Mouse (Mus musculus): Measurements from ENCODE around the gene Grcc10. TPM values are rescaled to one million over a fixed set of nuclear protein-coding genes. Genes with fewer than 3 reads are reported as not detected.
A peak's percentile ranks its signal among the peaks of the same experiment; 100 is the strongest.

The Grcc10 gene
- polyA plus RNA-seq, 1 experiment from 2014 or later = 80.2 TPM

DNA sequence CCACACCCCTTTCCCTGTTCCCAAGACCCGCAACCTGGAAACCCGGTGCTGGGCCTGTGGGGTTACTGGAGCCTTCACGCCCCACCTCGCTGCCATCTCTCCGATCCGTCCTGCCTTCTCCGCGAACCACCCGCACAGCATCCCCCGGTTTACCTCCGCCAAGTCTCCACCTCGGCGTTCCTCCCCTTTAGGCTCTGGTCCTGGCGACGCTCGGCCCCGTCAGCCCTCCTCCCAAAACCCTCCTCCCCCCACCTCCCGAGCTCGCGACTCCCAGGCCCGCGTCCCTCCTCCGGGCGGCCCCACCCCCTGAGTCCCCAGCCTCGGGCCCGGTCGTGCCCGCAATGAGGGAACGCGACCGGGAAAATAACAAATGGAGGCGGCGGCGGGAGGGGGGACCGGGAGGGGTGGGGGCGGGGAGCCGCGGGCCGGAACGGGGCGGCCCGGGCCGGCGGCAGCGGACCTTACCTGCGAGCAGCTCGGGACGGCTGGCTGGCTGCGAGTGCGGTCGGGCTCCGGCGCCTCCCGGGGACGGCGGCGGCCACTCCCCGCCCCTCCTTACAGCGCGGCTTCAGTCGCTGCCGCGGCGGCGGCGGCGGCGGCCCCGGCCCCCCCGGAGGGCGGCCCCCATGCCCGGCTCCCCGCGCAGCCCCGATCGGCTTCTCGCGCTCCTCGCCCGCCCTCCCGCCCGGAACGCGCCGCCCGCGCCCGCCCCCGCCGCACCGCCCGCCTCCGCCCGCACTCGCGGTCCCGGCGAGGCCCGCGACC lies 14.8 kb upstream of the Grcc10 start, which contains the start of the genes Gm45234 and Atn1:
Gene Gm45234, minus strand, starts transcription at position 191 of the 765 bp plus-strand sequence.
Gene Atn1, minus strand, starts transcription at position 694 of the 765 bp plus-strand sequence.
- Histone ChIP-seq H3K4me2 (peak within 1 kb of the TSS; percentile 81), H3K36me3 (no peaks in the 10 kb centered on the region), H3K4me1 (replicated peaks) (peaks cover 41% of the 10 kb centered on the region), H3K9ac (peak within 1 kb of the TSS; percentile 74), H3K9me3 (replicated peaks) (no peaks in the 10 kb centered on the region), H3K27me3 (peaks cover 86% of the 10 kb centered on the region), H3K4me3 (replicated peaks) (peak within 1 kb of the TSS; percentile 67), H3K27ac (peak within 1 kb of the TSS; percentile 73)
- WGBS (ENCODE audit: insufficient replicate concordance) = under 1% methylated on average over 69 of the region's 100 CpGs
- ATAC-seq (ENCODE audit: low read depth) (peak; percentile 57), DNase-seq (no peak)

DNA sequence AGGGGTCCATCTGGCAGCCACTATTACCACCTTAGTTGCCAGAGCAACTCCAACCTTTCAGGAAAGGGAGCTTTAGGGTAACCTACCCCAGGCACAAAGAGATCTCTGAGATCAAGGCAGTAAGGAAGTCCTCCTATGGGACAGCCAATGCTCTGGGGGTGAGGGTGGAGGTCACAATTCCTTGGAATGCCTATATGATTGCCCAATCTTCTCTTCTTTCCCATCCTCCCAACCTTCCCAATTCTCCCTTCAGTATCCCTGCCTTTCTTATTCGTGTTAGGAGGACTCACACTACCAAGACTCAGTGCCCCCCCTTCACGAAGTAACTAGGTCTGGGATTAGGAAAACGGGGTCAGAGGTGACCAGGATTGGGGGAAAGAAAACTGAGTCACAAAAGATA lies 14.1 kb upstream of the Grcc10 start:
- no peak for ATAC-seq (ENCODE audit: low read depth)
- Histone ChIP-seq H3K9me3 (replicated peaks) (no peaks in the 10 kb centered on the region), H3K4me2 (peak overlapping the region; percentile 81), H3K27me3 (peaks cover 79% of the 10 kb centered on the region), H3K27ac (no peak overlapping the region), H3K4me3 (replicated peaks) (peak overlapping the region; percentile 67), H3K9ac (peak overlapping the region; percentile 74), H3K4me1 (replicated peaks) (peaks cover 41% of the 10 kb centered on the region), H3K36me3 (no peaks in the 10 kb centered on the region)
- DNase-seq = no peak
- WGBS (ENCODE audit: insufficient replicate concordance) = 17% methylated on average over 3 of the region's 3 CpGs

DNA sequence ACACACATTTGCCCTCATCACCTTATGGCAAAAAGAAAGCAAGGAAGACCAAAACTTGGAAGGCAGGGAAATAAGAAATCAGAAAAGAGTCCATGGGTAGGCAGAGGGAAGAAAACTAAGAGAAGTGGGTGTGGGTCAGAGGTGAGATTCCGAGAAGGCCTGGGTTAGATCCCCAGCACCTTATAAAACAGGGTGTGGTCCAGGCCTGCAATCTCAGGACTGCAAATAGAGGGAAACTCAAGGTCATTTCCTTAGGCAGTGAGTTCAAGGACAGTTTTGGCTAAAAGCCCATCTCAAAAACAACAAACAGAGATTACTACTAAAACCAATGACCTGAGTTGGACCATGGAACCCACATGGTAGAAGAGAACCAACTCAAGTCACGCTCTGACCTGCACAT lies 12.7 kb upstream of the Grcc10 start:
- H3K4me1 ChIP-seq (replicated peaks) = peaks cover 37% of the 10 kb centered on the region
- ATAC-seq (ENCODE audit: low read depth) = no peak
- H3K27ac ChIP-seq = no peak overlapping the region
- peaks cover 65% of the 10 kb centered on the region for H3K27me3 ChIP-seq
- H3K4me2 ChIP-seq = no peak overlapping the region
- H3K9me3 ChIP-seq (replicated peaks) = no peaks in the 10 kb centered on the region
- 65% methylated on average over 2 of the region's 2 CpGs for WGBS (ENCODE audit: insufficient replicate concordance)
- H3K4me3 ChIP-seq (replicated peaks) = no peak overlapping the region
- H3K36me3 ChIP-seq = no peaks in the 10 kb centered on the region
- no peak overlapping the region for H3K9ac ChIP-seq
- no peak for DNase-seq

DNA sequence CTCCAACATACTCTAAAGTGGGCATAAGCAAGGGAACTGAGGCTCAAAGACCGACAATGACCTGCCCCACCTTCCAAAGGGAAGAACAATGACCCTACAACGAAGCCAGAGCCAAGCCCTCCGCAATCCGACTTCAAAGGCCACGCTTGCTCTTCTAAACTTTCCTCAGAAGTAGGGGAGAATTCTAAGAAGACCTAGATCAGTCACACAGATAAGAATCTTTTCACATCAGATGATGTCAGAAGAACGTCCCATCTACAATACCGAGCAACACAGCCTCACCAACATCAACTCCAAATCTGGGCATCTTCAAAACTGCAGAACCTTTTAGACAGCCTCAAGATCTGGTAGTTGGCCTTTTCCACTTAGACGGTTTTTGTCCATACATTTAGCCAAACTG lies 9.2 kb upstream of the Grcc10 start:
- ATAC-seq (ENCODE audit: low read depth) (no peak), DNase-seq (no peak)
- Histone ChIP-seq H3K4me2 (no peak overlapping the region), H3K4me1 (replicated peaks) (peaks cover 29% of the 10 kb centered on the region), H3K27ac (no peak overlapping the region), H3K9ac (no peak overlapping the region), H3K27me3 (peaks cover 30% of the 10 kb centered on the region), H3K4me3 (replicated peaks) (no peak overlapping the region), H3K9me3 (replicated peaks) (no peaks in the 10 kb centered on the region), H3K36me3 (peaks cover 10% of the 10 kb centered on the region; the same call in 1 of the 2 replicates)
- 67% methylated on average over 8 of the region's 8 CpGs for WGBS (ENCODE audit: insufficient replicate concordance)

GRCm38 (mm10) chr6:124746654-124747632 lies 5.8 kb upstream of the Grcc10 start:
- H3K36me3 ChIP-seq = peaks cover 16% of the 10 kb centered on the region
- DNase-seq (no peak), ATAC-seq (ENCODE audit: low read depth) (no peak)
- H3K4me3 ChIP-seq (replicated peaks) = peak overlapping the region; percentile 71
- WGBS (ENCODE audit: insufficient replicate concordance) = 79% methylated on average over 7 of the region's 7 CpGs
- H3K9ac ChIP-seq = peak overlapping the region; percentile 91
- H3K27me3 ChIP-seq = no peaks in the 10 kb centered on the region
- H3K9me3 ChIP-seq (replicated peaks) = no peaks in the 10 kb centered on the region
- no peak overlapping the region for H3K27ac ChIP-seq
- peak overlapping the region; percentile 100 for H3K4me2 ChIP-seq
- H3K4me1 ChIP-seq (replicated peaks) = peaks cover 28% of the 10 kb centered on the region

DNA sequence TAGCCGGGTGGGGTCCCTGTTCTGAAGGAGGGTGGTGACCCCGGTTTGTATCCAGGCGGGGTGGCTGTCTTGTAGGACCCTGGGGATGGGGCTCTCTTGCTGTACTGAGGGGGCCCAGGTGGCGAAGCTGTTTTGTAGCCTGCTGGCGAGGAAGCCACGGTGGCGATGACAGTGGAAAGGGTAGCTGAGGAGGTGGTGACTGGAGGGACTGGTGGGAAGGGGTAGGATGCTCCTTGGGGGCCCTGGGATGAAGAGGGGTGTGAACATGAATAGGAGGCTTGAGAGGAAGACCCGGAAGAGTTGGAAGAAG lies 5.1 kb upstream of the Grcc10 start:
- DNase-seq = no peak
- Histone ChIP-seq H3K36me3 (peaks cover 16% of the 10 kb centered on the region), H3K9ac (peak overlapping the region; percentile 91), H3K27me3 (no peaks in the 10 kb centered on the region), H3K4me3 (replicated peaks) (peak overlapping the region; percentile 71), H3K4me1 (replicated peaks) (peaks cover 30% of the 10 kb centered on the region), H3K27ac (peak overlapping the region; percentile 86), H3K9me3 (replicated peaks) (no peaks in the 10 kb centered on the region), H3K4me2 (peak overlapping the region; percentile 100)
- 28% methylated on average over 8 of the region's 8 CpGs for WGBS (ENCODE audit: insufficient replicate concordance)
- no peak for ATAC-seq (ENCODE audit: low read depth)

DNA sequence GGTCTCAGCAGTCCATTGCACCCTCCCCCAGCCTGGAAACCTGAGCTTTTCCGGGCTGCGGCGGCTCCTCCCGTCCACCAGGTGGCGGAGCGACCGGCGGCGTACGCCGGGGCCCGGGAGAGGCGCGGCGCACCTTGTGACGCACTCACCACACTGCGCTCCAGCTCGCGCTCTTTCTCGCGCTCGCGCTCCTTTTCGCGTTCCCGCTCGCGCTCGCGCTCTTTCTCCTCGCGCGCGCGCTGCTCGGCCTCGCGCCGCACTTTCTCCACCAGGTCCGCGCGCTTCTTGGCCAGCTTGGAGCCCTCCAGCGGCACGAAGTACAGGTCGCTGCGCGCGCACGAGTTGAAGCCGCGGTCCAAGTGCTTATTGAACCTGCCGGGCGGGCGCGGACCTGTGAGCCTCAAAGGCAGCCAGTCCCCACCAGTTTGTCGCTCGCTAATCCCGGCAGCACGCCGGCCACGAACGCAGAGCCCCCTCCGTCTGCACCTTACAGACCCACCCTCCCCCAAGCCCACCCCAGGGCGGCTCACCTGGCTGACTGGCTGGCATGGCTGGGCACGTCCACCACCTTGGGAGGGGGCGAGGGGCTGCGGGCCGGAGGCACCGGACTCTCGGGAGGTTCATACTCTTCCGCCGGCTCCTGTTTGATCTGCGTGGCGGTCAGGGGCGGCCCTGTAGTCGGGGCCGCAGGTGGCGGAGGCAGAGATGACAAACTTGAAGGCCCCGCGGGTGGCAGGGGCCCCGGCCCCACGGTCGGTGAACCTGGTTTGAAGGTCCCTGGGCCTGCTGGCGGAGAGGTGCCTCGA lies 4.5 kb upstream of the Grcc10 start:
- no peaks in the 10 kb centered on the region for H3K9me3 ChIP-seq (replicated peaks)
- H3K9ac ChIP-seq = peak overlapping the region; percentile 91
- peak; percentile 90 for DNase-seq
- peak overlapping the region; percentile 86 for H3K27ac ChIP-seq
- WGBS (ENCODE audit: insufficient replicate concordance) = under 1% methylated on average over 85 of the region's 85 CpGs
- no peaks in the 10 kb centered on the region for H3K27me3 ChIP-seq
- ATAC-seq (ENCODE audit: low read depth) = peak; percentile 76
- H3K4me2 ChIP-seq = peak overlapping the region; percentile 100
- H3K4me3 ChIP-seq (replicated peaks) = peak overlapping the region; percentile 71
- H3K36me3 ChIP-seq = peaks cover 16% of the 10 kb centered on the region
- H3K4me1 ChIP-seq (replicated peaks) = peaks cover 32% of the 10 kb centered on the region

DNA sequence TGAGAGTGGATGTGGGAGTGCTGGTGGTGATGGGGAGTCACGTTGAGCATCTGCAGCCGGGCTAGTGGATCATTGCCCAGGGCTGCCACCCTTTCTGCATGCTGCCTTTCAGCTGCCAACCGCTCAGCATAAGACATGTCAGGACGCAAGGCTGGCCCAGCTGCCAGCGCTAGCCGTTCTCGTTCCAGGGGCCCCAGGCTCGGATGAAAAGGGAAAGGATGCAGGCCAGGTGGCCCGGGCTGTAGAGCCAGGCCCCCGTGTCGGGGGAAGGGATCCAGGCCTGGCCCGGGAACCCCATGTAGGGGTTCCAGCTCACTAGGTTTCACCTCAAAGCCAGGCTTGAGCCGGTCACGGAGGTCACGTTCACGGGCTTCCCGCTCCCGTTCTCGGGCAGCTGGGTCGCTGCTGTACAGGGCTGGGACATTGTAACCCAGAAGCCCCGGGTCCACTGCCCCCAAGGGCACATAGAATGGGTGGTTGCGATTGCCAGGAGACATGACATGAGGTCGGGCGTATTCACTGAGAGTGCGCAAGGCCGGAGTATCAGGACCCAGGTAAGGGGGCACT lies 3.7 kb upstream of the Grcc10 start:
- WGBS (ENCODE audit: insufficient replicate concordance) = 69% methylated on average over 26 of the region's 26 CpGs
- ATAC-seq (ENCODE audit: low read depth) = no peak
- peaks cover 40% of the 10 kb centered on the region for H3K4me1 ChIP-seq (replicated peaks)
- H3K4me2 ChIP-seq = peak overlapping the region; percentile 100
- DNase-seq = no peak
- no peaks in the 10 kb centered on the region for H3K9me3 ChIP-seq (replicated peaks)
- H3K4me3 ChIP-seq (replicated peaks) = peak overlapping the region; percentile 71
- H3K27ac ChIP-seq = peak overlapping the region; percentile 47; the same call in 1 of the 2 replicates
- H3K9ac ChIP-seq = peak overlapping the region; percentile 70
- H3K27me3 ChIP-seq = no peaks in the 10 kb centered on the region
- peaks cover 16% of the 10 kb centered on the region for H3K36me3 ChIP-seq

DNA sequence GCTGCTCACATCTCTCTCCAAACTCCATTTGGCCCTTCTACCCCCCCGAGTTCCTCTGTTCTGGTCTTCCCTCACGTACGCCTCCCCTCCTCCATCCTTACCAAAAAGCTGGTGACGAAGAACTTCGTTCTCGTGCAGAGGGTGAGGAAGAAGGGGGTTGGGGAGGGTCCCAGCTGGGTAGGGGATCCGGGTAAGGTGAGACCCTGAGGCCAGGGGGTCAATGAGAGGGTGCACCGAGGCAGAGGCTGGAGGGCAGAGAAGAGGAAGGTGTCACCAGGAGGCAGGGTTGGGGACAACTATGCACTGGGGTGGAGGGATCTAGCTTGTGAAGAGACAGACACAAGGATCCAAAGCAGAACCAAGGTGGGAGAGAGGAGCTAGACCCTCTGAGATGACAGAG lies 2.5 kb upstream of the Grcc10 start:
- Histone ChIP-seq H3K4me2 (no peak overlapping the region), H3K27me3 (no peaks in the 10 kb centered on the region), H3K4me3 (replicated peaks) (no peak overlapping the region), H3K9me3 (replicated peaks) (no peaks in the 10 kb centered on the region), H3K36me3 (peaks cover 16% of the 10 kb centered on the region), H3K27ac (no peak overlapping the region), H3K4me1 (replicated peaks) (peaks cover 52% of the 10 kb centered on the region), H3K9ac (no peak overlapping the region)
- 80% methylated on average over 8 of the region's 8 CpGs for WGBS (ENCODE audit: insufficient replicate concordance)
- DNase-seq (no peak), ATAC-seq (ENCODE audit: low read depth) (no peak)

GRCm38 (mm10) chr6:124742839-124743514 lies 1.8 kb upstream of the Grcc10 start:
- Histone ChIP-seq H3K4me3 (replicated peaks) (no peak overlapping the region), H3K9ac (no peak overlapping the region), H3K9me3 (replicated peaks) (no peaks in the 10 kb centered on the region), H3K4me2 (no peak overlapping the region), H3K4me1 (replicated peaks) (peaks cover 59% of the 10 kb centered on the region), H3K27me3 (no peaks in the 10 kb centered on the region), H3K36me3 (peaks cover 9% of the 10 kb centered on the region), H3K27ac (no peak overlapping the region)
- ATAC-seq (ENCODE audit: low read depth) (no peak), DNase-seq (no peak)
- WGBS (ENCODE audit: insufficient replicate concordance) = 87% methylated on average over 15 of the region's 15 CpGs

Measured in liver, embryonic 13.5 days (tissue).